Mouse (Mus musculus) kidney, embryonic 16.5 days (tissue): ENCODE measurements around the gene Tcf19. TPM values are rescaled to one million over a fixed set of nuclear protein-coding genes. Genes with fewer than 3 reads are reported as not detected.
A peak's percentile ranks its signal among the peaks of the same experiment; 100 is the strongest.
"Not testable (repeated sequence)": the region's sequence is repeated elsewhere in the genome, so short reads cannot be mapped to it uniquely, and the experiment has no call there.

Experiments used
- ATAC-seq: fragments of 200-750 bp; cut with Nextera tagmentation; 2 replicates; pipeline ENCODE4 v1.8.0; 2017; ENCODE audit warnings: moderate TSS enrichment; ENCODE audit not compliant: low FRiP score, low TSS enrichment
- H3K27ac ChIP-seq: fragments of 300-500 bp; sonication (generic); 2 replicates; pipeline ENCODE4 v1.5.1; 2014; ENCODE audit warnings: low read length
- H3K27me3 ChIP-seq: fragments of 300-500 bp; sonication (generic); 2 replicates; pipeline ENCODE4 v1.6.1; 2014; ENCODE audit warnings: low read length, control low read depth, mixed read lengths; ENCODE audit not compliant: insufficient read depth
- H3K36me3 ChIP-seq: fragments of 300-500 bp; sonication (generic); 2 replicates; pipeline ENCODE4 v1.6.1; 2014; ENCODE audit warnings: low read length, control low read depth, mixed read lengths; ENCODE audit not compliant: insufficient read depth
- H3K4me1 ChIP-seq: fragments of 300-500 bp; sonication (generic); 2 replicates; pipeline ENCODE4 v1.6.1; 2014; ENCODE audit warnings: low read length, control low read depth, mixed read lengths; ENCODE audit not compliant: insufficient read depth
- H3K4me2 ChIP-seq: fragments of 300-500 bp; sonication (generic); replicated peaks from 2 replicates; pipeline ENCODE4 v1.6.1; 2014; ENCODE audit warnings: low read depth, low read length
- H3K4me3 ChIP-seq: fragments of 300-500 bp; sonication (generic); 2 replicates; pipeline ENCODE4 v1.5.1; 2014; ENCODE audit warnings: mild to moderate bottlenecking, low read length
- H3K9ac ChIP-seq: fragments of 300-500 bp; sonication (generic); replicated peaks from 2 replicates; pipeline ENCODE4 v1.6.1; 2014; ENCODE audit warnings: low read length
- H3K9me3 ChIP-seq: fragments of 300-500 bp; sonication (generic); 2 replicates; pipeline ENCODE4 v1.6.1; 2016; ENCODE audit warnings: low read length, control low read depth
- WGBS: fragments of 180-500 bp; shearing (Covaris S2); extraction: QIAGEN DNeasy Blood & Tissue Kit; methylation state at CpG from one replicate; pipeline ENCODE4 v1.1.7; 2014; 5-methylcytosine and 5-hydroxymethylcytosine counted together
- polyA plus RNA-seq: library from polyadenylated mRNA; unstranded; fragments of >200 nt; fragmentation: Nextera tagmentation; extraction: Ambion mirVana; gene quantifications from 2 replicates; pipeline ENCODE4 v1.2.1, GENCODE M21; 2015

The Tcf19 gene
- polyA plus RNA-seq, 1 experiment from 2014 or later: 72.9 TPM

DNA sequence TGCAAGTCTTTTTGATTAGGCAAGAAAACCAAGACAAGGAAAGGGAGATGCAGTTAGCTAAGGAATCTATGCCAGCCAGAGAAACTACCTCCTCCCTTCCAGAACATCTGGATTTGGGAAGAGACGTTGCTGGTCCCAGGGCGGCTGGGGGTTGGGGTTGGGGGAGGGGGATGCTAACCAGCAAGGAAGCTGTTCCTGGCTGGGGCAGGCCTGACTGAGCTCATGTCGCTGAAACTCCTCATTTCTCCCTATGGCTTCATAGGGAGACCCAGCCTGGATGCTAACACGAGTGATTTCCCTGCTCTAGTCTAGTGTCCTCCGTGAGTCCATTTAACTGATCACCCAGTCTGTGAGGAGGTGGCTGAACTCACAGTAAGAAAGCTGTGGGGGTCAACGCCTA is 14.4 kb downstream of the Tcf19 start:
- 9% methylated on average over 6 of the region's 6 CpGs for WGBS

GRCm38 (mm10) chr17:35497124-35497523 is 19.5 kb downstream of the Tcf19 start:
- Histone ChIP-seq H3K4me3 (no peak overlapping the region), H3K4me2 (no peak overlapping the region), H3K4me1 (no peaks in the 10 kb centered on the region), H3K36me3 (no peaks in the 10 kb centered on the region), H3K27me3 (no peaks in the 10 kb centered on the region), H3K9me3 (no peaks in the 10 kb centered on the region), H3K27ac (no peak overlapping the region), H3K9ac (no peak overlapping the region)
- no peak for ATAC-seq
- 96% methylated on average over 7 of the region's 7 CpGs for WGBS

More for the DNA sequence above, 14.4 kb downstream of the Tcf19 start:
- H3K9ac ChIP-seq: no peak overlapping the region
- H3K4me2 ChIP-seq: no peak overlapping the region
- H3K9me3 ChIP-seq: no peaks in the 10 kb centered on the region
- no peak for ATAC-seq
- H3K27ac ChIP-seq: no peak overlapping the region
- H3K4me1 ChIP-seq: no peaks in the 10 kb centered on the region
- peaks cover 14% of the 10 kb centered on the region for H3K27me3 ChIP-seq
- H3K4me3 ChIP-seq: no peak overlapping the region
- H3K36me3 ChIP-seq: no peaks in the 10 kb centered on the region

GRCm38 (mm10) chr17:35490320-35490719 is 26.3 kb downstream of the Tcf19 start:
- ATAC-seq: no peak
- H3K4me3 ChIP-seq: no peak overlapping the region
- no peaks in the 10 kb centered on the region for H3K9me3 ChIP-seq
- no peaks in the 10 kb centered on the region for H3K4me1 ChIP-seq
- no peak overlapping the region for H3K9ac ChIP-seq
- H3K36me3 ChIP-seq: no peaks in the 10 kb centered on the region
- no peak overlapping the region for H3K4me2 ChIP-seq
- no peaks in the 10 kb centered on the region for H3K27me3 ChIP-seq
- WGBS: 59% methylated on average over 5 of the region's 5 CpGs
- H3K27ac ChIP-seq: no peak overlapping the region

- H3K4me3 ChIP-seq: no peak overlapping the region
- no peak overlapping the region for H3K9ac ChIP-seq
- H3K27me3 ChIP-seq: no peaks in the 10 kb centered on the region
- no peaks in the 10 kb centered on the region for H3K36me3 ChIP-seq
- H3K9me3 ChIP-seq: no peaks in the 10 kb centered on the region
- no peak for ATAC-seq
- no peaks in the 10 kb centered on the region for H3K4me1 ChIP-seq
- no peak overlapping the region for H3K4me2 ChIP-seq
- 94% methylated on average over 2 of the region's 2 CpGs for WGBS
- H3K27ac ChIP-seq: no peak overlapping the region
Measured at GRCm38 (mm10) chr17:35488041-35488440, 28.6 kb downstream of the Tcf19 start.

GRCm38 (mm10) chr17:35486726-35487125 is 29.9 kb downstream of the Tcf19 start:
- WGBS: 60% methylated on average over 10 of the region's 10 CpGs

DNA sequence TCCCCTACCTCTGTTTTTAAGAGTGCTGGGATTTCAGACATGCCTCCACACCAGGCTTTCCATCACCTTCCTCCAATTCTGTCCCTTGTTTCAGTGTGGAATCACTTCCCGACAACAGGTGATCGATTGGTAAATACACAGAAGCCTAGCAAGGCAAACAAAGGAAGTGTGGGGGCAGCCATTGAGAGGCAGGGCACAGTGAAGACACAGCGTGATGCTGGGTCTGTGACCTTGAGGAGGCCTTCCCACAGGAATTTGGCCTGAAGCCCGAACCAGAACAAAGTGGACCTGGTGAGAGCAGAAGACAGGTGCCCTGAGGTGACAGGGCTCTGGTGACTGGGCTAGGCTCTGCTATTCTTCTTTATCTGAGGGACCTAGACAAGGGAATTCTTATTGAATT is 30.9 kb downstream of the Tcf19 start:
- no peaks in the 10 kb centered on the region for H3K9me3 ChIP-seq
- no peak overlapping the region for H3K4me3 ChIP-seq
- WGBS: 28% methylated on average over 4 of the region's 4 CpGs
- no peak for ATAC-seq
- H3K9ac ChIP-seq: no peak overlapping the region
- no peak overlapping the region for H3K4me2 ChIP-seq
- no peaks in the 10 kb centered on the region for H3K27me3 ChIP-seq
- no peaks in the 10 kb centered on the region for H3K36me3 ChIP-seq
- no peak overlapping the region for H3K27ac ChIP-seq
- H3K4me1 ChIP-seq: no peaks in the 10 kb centered on the region

More at GRCm38 (mm10) chr17:35486726-35487125, 29.9 kb downstream of the Tcf19 start:
- Histone ChIP-seq H3K27me3 (no peaks in the 10 kb centered on the region), H3K27ac (no peak overlapping the region), H3K9me3 (no peaks in the 10 kb centered on the region), H3K4me2 (no peak overlapping the region), H3K36me3 (no peaks in the 10 kb centered on the region), H3K4me3 (no peak overlapping the region), H3K4me1 (no peaks in the 10 kb centered on the region), H3K9ac (no peak overlapping the region)
- ATAC-seq: no peak

GRCm38 (mm10) chr17:35484066-35484465 is 32.6 kb downstream of the Tcf19 start:
- Histone ChIP-seq H3K36me3 (no peaks in the 10 kb centered on the region), H3K4me1 (no peaks in the 10 kb centered on the region), H3K9me3 (no peaks in the 10 kb centered on the region), H3K27me3 (no peaks in the 10 kb centered on the region), H3K4me2 (no peak overlapping the region), H3K9ac (no peak overlapping the region), H3K27ac (no peak overlapping the region), H3K4me3 (no peak overlapping the region)
- no peak for ATAC-seq
- WGBS: 1% methylated on average over 9 of the region's 9 CpGs

GRCm38 (mm10) chr17:35469842-35470751 is 46.5 kb downstream of the Tcf19 start, which contains the start of gene H2-Q10:
Gene H2-Q10, plus strand, starts transcription at chr17:35470089.
- ATAC-seq: peak; percentile 67
- under 1% methylated on average over 80 of the region's 80 CpGs for WGBS
- Histone ChIP-seq H3K4me1 (peaks cover 4% of the 10 kb centered on the region; the same call in 1 of the 2 replicates), H3K27me3 (peaks cover 23% of the 10 kb centered on the region), H3K4me2 (peak within 1 kb of the TSS; percentile 95), H3K9ac (peak within 1 kb of the TSS; percentile 32; the same call in 1 of the 2 replicates), H3K36me3 (no peaks in the 10 kb centered on the region), H3K9me3 (no peaks in the 10 kb centered on the region), H3K27ac (no peak within 1 kb of the TSS), H3K4me3 (peak within 1 kb of the TSS; percentile 53)

DNA sequence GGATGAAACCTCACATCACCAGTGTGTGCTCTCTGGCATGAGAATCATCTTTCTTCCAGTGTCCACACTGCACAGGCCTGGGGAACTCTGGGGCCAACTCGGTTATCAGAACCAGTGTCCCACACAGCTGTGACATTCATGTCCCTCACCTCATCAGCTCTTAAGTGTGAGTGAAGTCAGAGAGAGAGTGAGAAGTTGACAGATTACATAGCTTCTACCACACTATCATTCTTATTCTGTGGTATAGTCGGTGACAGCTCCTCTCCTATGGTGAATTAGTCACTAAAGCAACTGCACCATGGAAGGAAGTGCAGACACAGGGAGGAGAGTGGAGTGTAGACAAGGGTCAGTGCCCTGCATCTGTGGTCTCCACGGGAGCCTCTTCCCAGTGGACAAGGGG is 47.7 kb downstream of the Tcf19 start:
- not testable (repeated sequence) for H3K9ac ChIP-seq, H3K4me3 ChIP-seq, H3K4me1 ChIP-seq, ATAC-seq, H3K4me2 ChIP-seq, H3K9me3 ChIP-seq, H3K36me3 ChIP-seq, H3K27ac ChIP-seq
- 57% methylated on average over 3 of the region's 3 CpGs for WGBS
- H3K27me3 ChIP-seq: peaks cover 23% of the 10 kb centered on the region

GRCm38 (mm10) chr17:35465651-35466050 is 51.0 kb downstream of the Tcf19 start:
- H3K4me2 ChIP-seq, H3K4me3 ChIP-seq, H3K9me3 ChIP-seq, H3K4me1 ChIP-seq, H3K9ac ChIP-seq, H3K36me3 ChIP-seq, H3K27ac ChIP-seq, ATAC-seq: not testable (repeated sequence)
- H3K27me3 ChIP-seq: peaks cover 20% of the 10 kb centered on the region
- 9% methylated on average over 8 of the region's 8 CpGs for WGBS
